Mouse (Mus musculus): ENCODE data around the gene AL732309.1. TPM values are rescaled to one million over a fixed set of nuclear protein-coding genes. Genes with fewer than 3 reads are reported as not detected.
"Not testable (repeated sequence)": the region's sequence is repeated elsewhere in the genome, so short reads cannot be mapped to it uniquely, and the experiment has no call there.

AL732309.1 gene
- total RNA-seq, 2 experiments from 2014 or later = 2.2 to 4.4 TPM

DNA sequence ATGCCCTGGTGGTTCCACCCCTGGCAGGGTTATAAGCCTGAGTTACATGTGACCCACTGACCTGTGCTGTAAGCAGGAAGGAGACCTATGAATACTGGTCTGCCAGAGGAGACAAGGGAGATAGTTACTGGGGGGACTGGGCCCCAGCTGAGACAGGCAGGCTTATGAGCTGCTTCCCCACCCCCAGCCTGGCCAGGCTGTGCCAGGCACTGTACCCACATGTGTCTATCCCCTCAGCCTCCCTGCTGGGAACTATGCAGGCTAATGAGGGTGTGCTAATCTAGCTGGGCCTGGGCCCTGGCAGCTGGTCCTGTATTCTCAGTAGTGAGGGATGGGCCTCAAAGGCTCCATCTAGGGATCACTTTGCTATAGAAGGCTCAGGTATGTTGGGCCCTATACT is 20.6 kb upstream of the AL732309.1 start:
- no peak for DNase-seq

DNA sequence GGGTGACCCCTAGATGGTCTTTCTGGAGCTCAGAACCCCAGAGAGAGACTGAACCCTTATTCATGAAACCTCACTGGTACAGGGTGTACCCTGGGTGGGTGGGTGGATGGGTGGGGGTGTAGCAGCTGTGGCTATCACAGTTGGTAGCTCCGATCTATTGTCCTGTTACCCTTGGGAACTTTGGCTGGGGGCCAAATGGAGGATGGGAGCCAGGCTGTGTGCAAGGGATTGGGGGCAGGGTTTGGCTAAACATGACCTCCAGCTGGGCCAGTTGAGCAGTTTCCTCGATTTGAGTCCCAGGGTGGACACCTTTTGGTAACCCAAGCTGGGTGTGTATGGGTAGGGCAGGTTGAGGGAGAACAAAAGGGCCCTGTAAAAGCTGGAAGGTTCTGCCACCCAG is 20.1 kb upstream of the AL732309.1 start:
- peak in 1 of 2 experiments; percentile 70 for DNase-seq

- no peak for DNase-seq
Measured at GRCm38 (mm10) chr2:25265897-25266656, 19.4 kb upstream of the AL732309.1 start.

DNA sequence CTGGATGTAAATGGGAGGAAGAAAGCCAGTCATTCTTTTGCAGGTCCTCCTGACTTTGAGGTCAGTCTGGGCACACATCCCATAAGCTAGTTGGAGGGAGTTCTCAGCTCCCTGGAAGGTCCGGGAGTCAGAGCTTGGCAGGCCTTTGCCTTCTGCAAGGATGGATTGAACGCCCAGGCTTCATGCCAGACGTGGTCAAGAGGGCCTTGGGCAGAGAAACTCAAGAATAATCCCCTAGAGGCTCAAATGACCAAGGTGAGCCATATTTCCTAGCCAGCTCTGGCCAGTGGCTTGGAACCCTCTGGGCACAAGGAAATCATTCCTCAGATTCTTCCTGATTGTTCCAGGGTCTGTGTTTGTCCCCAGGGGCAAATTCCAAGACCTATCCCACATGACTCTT is 18.2 kb upstream of the AL732309.1 start:
- DNase-seq = no peak

DNA sequence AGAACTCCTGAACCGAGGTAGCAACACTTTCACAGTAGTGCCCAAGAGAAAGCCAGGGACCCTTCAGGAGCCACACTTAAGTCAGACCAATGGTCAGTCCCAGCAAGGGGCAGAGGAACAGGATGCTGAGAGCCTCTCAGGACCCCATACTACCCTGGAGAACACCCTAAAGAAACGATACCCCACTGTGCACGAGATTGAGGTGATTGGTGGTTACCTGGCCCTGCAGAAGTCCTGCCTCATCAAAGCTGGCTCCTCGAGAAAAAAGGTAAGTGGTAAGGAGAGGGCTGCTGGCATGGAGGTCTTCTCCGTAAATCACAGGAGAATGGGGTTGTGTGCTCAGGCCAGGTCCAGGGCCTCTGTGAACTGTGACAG is 17.6 kb upstream of the AL732309.1 start:
- DNase-seq = no peak

DNA sequence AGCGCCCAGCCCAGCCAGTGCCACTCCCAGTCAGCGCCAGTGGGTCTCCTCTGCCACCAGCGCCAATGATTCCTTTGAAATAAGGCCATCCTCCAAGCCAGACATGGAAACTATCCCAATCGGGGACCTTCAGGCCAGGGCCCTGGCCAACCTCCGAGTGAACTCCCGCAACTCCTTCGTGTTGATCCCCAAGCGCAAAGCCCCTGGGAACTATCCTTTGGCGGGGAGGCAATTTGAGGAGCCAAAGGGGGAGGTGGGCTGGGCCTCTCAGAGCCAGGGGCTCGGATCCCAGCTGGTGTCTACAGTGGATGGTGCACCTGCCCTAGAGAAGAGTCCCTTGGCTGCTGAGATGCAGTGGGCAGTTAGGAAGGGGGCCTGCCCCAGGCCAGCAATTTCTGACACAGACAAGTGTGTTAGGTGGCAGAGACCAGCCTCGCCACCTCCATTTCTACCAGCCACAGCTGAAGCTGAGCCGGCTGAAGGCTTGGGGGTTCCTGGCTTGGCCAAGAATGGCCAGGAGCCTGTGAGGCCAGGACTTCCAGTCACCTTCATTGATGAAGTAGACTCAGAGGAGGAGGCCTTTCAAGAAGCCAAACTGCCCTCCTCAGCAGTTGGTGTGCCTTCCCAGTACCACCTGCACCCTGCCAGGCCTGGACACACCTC is 17.1 kb upstream of the AL732309.1 start:
- DNase-seq = no peak

DNA sequence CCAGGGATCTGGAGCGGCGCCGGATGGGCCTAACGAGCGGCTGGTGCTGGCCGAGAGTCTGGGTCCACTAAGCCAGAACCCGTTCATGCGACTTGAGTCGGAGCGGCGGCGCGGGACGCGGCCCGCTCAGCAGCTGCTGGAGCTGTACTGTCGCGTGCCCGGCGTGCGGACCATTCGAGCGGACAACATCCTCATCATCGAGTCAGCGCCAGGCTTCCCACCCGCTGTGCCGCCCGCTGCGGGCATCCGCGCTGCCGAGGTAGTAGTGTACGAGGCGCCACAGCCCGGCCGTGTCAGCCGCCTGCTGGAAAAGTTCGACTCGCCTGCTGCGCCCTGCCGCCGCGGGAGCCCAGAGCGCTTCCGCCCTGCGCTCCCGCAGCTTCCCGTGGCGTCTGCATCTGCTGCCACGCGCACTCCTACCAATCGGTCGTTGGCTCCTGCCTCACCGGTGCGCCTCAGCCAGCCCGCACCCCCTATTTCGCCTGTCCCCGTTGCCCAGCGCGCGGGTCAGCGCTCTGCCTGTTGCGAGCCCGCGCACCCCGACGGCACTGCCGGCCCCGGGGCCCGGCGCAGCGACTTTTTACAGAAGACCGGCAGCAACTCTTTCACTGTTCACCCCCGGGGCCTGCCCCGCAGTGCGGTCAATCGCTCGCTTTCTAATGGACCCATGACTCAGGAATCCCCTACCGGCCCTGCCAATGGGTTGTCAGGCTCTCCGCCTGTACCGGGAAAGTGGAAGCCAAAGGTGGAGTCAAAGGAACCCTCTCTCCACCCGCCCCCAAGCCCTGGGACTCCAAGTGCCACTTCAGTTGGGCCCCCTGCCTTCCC is 16.3 kb upstream of the AL732309.1 start:
- no peak for DNase-seq

DNA sequence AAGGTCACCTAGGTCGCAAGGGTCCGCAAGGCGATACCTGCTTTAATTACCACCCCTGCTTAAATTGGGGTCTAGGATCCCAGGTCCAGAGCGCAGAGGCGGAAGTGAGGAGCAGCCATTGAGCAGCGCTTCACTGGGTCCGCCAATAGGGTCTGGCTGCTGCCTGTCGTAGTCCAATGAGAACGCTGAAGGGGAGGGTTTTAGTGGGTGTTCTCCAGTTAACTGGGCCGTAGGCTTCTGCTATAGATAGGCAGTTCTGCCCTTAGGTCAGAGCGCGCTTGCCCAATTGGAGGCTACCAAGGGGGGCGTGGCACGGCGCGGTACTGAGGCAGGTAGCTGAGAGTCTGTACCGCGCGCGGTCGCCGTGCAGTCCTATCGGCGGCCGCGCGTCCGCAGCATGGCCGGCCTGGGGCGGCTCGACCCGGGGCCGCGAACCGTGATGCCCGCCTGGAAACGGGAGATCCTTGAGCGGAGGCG is 15.7 kb upstream of the AL732309.1 start, which contains the start of gene Tprn:
Gene Tprn, plus strand, starts transcription at position 328 of the 477 bp plus-strand sequence.
- DNase-seq = peak; percentile 92 to 93

- no peak for DNase-seq
Measured at GRCm38 (mm10) chr2:25261870-25262269, 15.2 kb upstream of the AL732309.1 start.

GRCm38 (mm10) chr2:25258887-25259286 is 12.2 kb upstream of the AL732309.1 start:
- no peak for DNase-seq

DNA sequence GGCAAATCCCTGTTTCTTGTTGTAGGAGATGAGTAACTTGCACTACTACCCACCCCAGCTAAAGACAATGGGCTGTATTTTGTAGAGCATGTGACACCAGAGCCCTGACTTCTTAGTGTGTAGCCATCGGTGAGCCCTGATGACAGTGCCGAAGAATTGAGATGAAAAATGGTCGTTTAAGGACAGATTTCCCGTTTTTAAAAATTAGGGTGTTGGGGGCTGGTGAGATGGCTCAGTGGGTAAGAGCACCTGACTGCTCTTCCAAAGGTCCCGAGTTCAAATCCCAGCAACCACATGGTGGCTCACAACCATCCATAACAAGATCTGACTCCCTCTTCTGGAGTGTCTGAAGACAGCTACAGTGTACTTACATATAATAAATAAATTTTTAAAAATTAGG is 10.6 kb upstream of the AL732309.1 start:
- not testable (repeated sequence) for DNase-seq

DNA sequence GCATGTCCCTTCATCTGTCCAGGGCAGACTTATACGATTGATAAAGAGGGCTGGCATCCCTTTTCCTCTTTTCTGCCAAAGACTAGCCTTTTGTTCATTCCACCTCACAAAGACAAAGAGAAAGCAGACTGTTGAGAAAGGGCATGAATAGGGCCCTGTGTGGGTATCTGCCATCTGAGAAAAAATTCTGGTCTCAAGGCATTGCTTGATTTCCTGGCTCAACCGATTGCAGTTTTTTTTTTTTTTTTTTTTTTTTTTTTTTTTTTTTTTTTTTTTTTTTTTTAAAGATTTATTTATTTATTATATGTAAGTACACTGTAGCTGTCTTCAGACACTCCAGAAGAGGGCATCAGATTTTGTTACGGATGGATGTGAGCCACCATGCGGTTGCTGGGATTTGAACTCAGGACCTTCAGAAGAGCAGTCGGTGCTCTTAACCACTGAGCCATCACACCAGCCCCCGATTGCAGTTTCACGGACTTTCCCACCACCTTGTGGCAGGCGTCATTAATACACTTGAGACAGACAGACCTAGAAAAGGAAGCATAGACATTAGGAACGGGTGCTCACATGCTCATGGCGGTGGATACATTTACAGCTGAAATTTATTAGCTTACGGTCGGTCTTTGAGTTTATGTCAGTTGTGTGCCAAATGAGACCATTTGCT is 9.9 kb upstream of the AL732309.1 start:
- not testable (repeated sequence) for DNase-seq

DNA sequence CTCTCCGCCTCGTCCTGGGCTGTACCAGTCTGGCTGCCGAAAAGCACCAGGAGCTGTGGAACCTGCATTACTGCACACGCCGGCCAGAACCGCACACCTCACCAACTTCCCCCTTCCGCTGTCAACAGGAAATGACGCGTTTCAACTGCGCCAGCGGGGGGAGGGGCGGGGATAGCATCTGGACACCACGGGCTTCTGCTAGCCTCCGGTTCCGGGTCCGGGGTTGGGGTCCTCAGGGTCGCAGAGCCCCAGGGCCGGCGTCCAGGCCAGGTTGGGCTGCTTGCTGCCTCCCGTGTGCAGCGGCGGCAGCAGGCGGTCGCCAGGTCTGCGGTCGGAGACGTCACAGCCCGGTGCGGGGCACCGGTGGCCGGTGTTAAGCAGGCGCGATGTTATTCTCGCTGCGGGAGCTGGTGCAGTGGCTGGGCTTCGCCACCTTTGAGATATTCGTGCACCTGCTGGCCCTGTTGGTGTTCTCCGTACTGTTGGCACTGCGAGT is 8.7 kb upstream of the AL732309.1 start, which contains the start of gene Tmem203:
Gene Tmem203, plus strand, starts transcription at position 156 of the 496 bp plus-strand sequence.
- peak; percentile 87 to 89 for DNase-seq

DNA sequence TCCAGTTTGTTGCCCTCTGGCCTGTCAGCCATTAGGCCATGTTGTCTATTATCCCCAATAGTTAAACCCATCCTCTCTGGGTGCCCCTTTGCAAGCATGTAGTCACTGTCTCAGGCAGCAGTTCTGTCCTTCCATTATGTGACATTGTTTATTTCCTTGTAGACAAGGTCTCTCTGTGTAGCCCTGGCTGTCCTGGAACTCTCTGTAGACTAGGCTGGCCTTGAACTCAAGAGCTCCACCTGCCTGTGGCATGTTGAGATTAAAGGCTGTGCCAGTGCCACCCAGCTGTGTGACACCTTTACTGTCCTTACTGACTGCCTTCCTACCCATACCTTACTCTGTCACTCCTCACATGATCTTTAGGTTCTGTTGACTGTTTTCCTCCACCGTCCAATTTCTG is 5.7 kb upstream of the AL732309.1 start:
- DNase-seq = no peak

DNA sequence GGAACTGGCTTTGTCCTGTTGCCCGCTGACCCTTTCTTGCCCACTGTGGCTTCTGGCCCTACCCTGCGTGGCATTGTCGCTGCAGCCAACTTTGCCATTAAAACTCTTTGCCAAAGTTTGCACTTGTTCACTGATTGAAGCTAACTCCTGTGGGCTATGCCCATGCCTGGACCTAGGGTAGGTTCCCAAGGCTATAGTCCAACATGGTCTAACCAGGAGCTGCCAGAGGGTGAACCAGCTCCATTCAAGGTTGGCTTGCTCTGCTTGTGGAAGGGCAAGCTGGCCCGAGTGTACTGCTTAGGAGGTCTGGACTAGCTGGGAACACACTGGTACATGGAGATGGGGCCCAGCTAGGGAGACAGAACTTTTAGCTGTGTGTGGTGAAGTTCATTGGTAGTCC is 2.5 kb downstream of the AL732309.1 start:
- DNase-seq = no peak

GRCm38 (mm10) chr2:25243342-25243741 is 3.3 kb downstream of the AL732309.1 start:
- no peak for DNase-seq

- no peak for DNase-seq
Measured at GRCm38 (mm10) chr2:25242101-25242506, 4.6 kb downstream of the AL732309.1 start, which contains the start of the genes Rnf208 and Cysrt1. Gene Rnf208 (plus strand): TSS chr2:25242255. Gene Cysrt1 (minus strand): TSS chr2:25242452.

DNA sequence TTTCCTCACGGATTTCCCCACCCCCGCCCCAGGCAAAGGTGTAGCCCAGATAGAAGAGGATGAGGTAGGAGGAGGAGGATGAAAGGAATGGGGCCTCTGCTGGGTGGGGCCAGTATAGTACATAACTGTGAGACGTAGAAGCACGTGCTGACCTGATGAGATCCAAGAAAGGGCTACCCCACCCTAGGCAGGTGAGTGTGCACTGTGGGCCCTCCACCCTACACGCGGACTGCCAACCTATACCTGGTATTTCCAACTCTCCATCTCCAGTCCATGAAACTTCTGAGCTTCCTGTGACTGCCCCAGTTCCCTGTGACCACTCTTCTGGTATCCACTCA is 5.3 kb downstream of the AL732309.1 start:
- no peak for DNase-seq

- DNase-seq = peak; percentile 53 to 66
Measured at GRCm38 (mm10) chr2:25240723-25241437, 5.8 kb downstream of the AL732309.1 start.

- no peak for DNase-seq
Measured at GRCm38 (mm10) chr2:25240310-25240709, 6.4 kb downstream of the AL732309.1 start.

GRCm38 (mm10) chr2:25239766-25240165 is 6.9 kb downstream of the AL732309.1 start:
- DNase-seq = no peak
